Mouse (Mus musculus) lung, postnatal 0 days (tissue): Measurements from ENCODE around the gene Rnf225. TPM values are rescaled to one million over a fixed set of nuclear protein-coding genes. Genes with fewer than 3 reads are reported as not detected.

Experiments used
- ATAC-seq: fragments of 200-750 bp; cut with Nextera tagmentation; 2 replicates; pipeline ENCODE4 v1.8.0; 2017; ENCODE audit warnings: moderate library complexity
- DNase-seq: peaks from one replicate; pipeline ENCODE4 v3.0.0-alpha.2; 2016; ENCODE audit warnings: low spot score
- H3K27ac ChIP-seq: fragments of 300-500 bp; sonication (generic); 2 replicates; pipeline ENCODE4 v1.5.1; 2014; ENCODE audit warnings: antibody characterized with exemption, mild to moderate bottlenecking, low read length, mixed read lengths
- H3K27me3 ChIP-seq: fragments of 300-500 bp; sonication (generic); replicated peaks from 2 replicates; pipeline ENCODE4 v1.6.1; 2014; ENCODE audit warnings: low read length, mixed read lengths; ENCODE audit not compliant: insufficient read depth
- H3K36me3 ChIP-seq: fragments of 300-500 bp; sonication (generic); 2 replicates; pipeline ENCODE4 v1.6.1; 2014; ENCODE audit warnings: low read length, mixed read lengths; ENCODE audit not compliant: insufficient read depth
- H3K4me1 ChIP-seq: fragments of 300-500 bp; sonication (generic); 2 replicates; pipeline ENCODE4 v1.6.1; 2014; ENCODE audit warnings: antibody characterized with exemption, low read depth, low read length, mixed read lengths; ENCODE audit not compliant: insufficient read depth
- H3K4me2 ChIP-seq: fragments of 300-500 bp; sonication (generic); replicated peaks from 2 replicates; pipeline ENCODE4 v1.6.1; 2014; ENCODE audit warnings: low read depth, mild to moderate bottlenecking, low read length, moderate library complexity, mixed read lengths
- H3K4me3 ChIP-seq: fragments of 300-500 bp; sonication (generic); 2 replicates; pipeline ENCODE4 v1.5.1; 2014; ENCODE audit warnings: low read depth, low read length
- H3K9ac ChIP-seq: fragments of 300-500 bp; sonication (generic); replicated peaks from 2 replicates; pipeline ENCODE4 v1.6.1; 2014; ENCODE audit warnings: low read depth, mild to moderate bottlenecking
- H3K9me3 ChIP-seq: fragments of 300-500 bp; sonication (generic); 2 replicates; pipeline ENCODE4 v1.6.1; 2016; ENCODE audit warnings: low read length, mixed read lengths
- CTCF ChIP-seq: IDR thresholded peaks from 2 replicates; pipeline ENCODE4 v1.5.1; 2016; ENCODE audit warnings: antibody characterized with exemption, mild to moderate bottlenecking
- EP300 ChIP-seq: IDR thresholded peaks from 2 replicates; pipeline ENCODE4 v1.6.1; 2016; ENCODE audit warnings: antibody characterized with exemption, mild to moderate bottlenecking, control low read depth
- WGBS: fragments of 180-500 bp; shearing (Covaris S2); extraction: QIAGEN DNeasy Blood & Tissue Kit; methylation state at CpG from one replicate; pipeline ENCODE4 v1.1.7; 2014; 5-methylcytosine and 5-hydroxymethylcytosine counted together
- polyA plus RNA-seq: library from polyadenylated mRNA; unstranded; fragments of >200 nt; fragmentation: Nextera tagmentation; extraction: Ambion mirVana; gene quantifications from 2 replicates; pipeline ENCODE4 v1.2.1, GENCODE M21; 2015

Gene Rnf225
- polyA plus RNA-seq, 1 experiment from 2014 or later, result 1.4 TPM

DNA sequence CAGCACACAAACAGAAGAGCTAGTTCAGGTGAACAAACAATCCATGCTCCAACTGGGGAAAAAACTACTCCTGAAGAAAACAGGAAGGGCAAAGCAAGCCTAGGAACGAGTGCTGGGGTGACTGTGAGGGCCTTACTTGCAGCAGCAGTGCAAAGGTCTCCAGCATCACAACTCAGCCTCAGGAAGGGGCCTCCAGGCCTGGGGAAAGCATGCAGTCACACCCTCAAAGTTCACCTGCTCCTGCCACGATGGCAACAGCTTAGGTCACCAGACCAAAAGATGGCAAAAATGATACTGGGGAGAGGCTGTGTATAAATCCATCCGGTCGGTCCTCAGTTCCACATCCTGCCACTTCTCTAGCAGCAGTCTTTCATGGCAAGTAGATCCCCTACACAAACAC, 31.7 kb downstream of the Rnf225 start:
- ATAC-seq (no peak), DNase-seq (no peak)
- Histone ChIP-seq H3K27ac (no peak overlapping the region), H3K36me3 (no peaks in the 10 kb centered on the region), H3K27me3 (no peaks in the 10 kb centered on the region), H3K9ac (no peak overlapping the region), H3K4me2 (no peak overlapping the region), H3K4me1 (no peaks in the 10 kb centered on the region), H3K4me3 (no peak overlapping the region), H3K9me3 (no peaks in the 10 kb centered on the region)
- TF ChIP-seq CTCF, result no peak
- TF ChIP-seq EP300, result no peak
- 69% methylated on average over 4 of the region's 4 CpGs for WGBS

DNA sequence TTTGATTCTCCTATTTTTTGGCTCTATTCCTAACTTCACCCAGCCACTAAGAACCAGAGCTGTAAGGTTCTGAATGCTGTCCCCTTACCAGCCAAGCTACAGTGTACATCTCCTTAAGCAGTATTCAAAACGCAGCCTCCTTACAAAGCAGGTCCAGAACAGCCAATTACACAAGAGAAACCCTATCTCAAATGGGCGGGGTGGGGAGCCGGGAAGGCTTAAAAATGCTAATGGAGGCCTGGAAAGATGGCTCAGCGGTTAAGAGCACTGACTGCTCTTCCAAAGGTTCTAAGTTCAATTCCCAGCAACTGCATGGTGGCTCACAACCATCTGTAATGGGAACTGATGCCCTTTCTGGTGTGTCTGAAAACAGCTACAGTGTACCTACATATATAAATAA, 32.5 kb downstream of the Rnf225 start:
- ATAC-seq, result no peak
- WGBS, result 20% methylated on average over 4 of the region's 4 CpGs
- no peaks in the 10 kb centered on the region for H3K27me3 ChIP-seq

DNA sequence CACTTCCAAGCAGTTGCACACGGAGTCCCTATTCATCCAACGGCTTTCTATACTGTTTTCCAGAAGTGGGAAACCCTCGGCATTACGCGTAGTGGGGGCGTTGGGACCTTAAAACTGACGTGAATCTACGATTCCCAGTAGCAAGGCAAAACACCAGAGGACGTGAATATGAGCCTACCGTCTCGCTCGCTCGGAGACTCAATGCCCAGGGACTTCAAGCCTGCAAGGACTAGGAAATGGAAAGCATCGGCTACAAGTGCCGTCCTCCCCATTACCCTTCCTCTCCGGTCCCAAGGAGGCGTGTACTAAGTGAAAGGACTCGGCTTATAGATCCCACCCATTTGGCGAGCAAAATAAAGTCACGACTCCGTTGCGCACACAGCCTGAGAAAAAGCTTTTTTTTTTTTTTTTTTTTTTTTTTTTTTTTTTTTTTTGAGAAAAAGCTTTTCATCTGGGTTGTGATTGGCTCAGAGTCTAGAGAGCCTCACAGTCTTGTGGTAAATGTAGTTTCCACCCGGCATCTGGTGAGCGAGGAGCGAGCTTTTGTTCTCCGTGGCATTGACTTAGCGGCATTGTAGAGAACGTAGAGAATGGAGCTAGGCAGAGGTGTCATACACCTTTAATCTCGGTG, 34.4 kb downstream of the Rnf225 start:
- ATAC-seq (peak; percentile 70), DNase-seq (peak; percentile 90)
- H3K4me1 ChIP-seq, result peaks cover 3% of the 10 kb centered on the region; the same call in 1 of the 2 replicates
- no peaks in the 10 kb centered on the region for H3K27me3 ChIP-seq
- H3K9me3 ChIP-seq, result no peaks in the 10 kb centered on the region
- 1% methylated on average over 29 of the region's 29 CpGs for WGBS
- H3K27ac ChIP-seq, result peak overlapping the region; percentile 81
- H3K4me2 ChIP-seq, result peak overlapping the region; percentile 71
- H3K4me3 ChIP-seq, result peak overlapping the region; percentile 62
- no peaks in the 10 kb centered on the region for H3K36me3 ChIP-seq
- H3K9ac ChIP-seq, result peak overlapping the region; percentile 66
- no peak for TF ChIP-seq CTCF
- no peak for TF ChIP-seq EP300

More for the DNA sequence above, 32.5 kb downstream of the Rnf225 start:
- Histone ChIP-seq H3K4me1 (no peaks in the 10 kb centered on the region), H3K27ac (no peak overlapping the region), H3K4me2 (no peak overlapping the region), H3K36me3 (no peaks in the 10 kb centered on the region), H3K9ac (no peak overlapping the region), H3K9me3 (no peaks in the 10 kb centered on the region), H3K4me3 (no peak overlapping the region)
- no peak for TF ChIP-seq CTCF
- no peak for TF ChIP-seq EP300
- no peak for DNase-seq

DNA sequence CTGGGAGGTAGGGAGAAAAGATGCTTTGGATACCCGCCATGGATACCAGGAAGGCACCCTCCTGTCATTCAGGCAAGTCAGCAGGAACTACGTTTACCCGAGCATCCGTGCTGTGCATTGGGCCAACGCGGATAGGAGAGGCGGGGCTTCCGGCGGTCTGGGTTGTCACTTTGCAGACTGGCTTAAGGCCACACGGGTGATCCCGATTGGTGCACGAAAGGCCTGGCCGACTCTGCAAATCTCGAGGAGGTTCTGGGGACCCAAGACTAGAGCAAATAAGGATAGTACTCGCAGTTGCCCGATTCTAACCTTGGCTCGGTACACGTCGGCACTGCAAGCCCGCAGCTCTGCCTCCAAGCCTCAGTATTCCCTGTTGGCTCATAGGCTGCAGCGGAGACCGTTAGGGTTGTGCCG, 38.5 kb downstream of the Rnf225 start, which contains the start of gene Zfp324:
Gene Zfp324, plus strand, starts transcription at position 161 of the 414 bp plus-strand sequence.
- H3K4me3 ChIP-seq, result peak within 1 kb of the TSS; percentile 82
- no peaks in the 10 kb centered on the region for H3K27me3 ChIP-seq
- peaks cover 17% of the 10 kb centered on the region for H3K36me3 ChIP-seq
- peak within 1 kb of the TSS; percentile 98 for H3K4me2 ChIP-seq
- ATAC-seq (peak; percentile 94), DNase-seq (peak; percentile 92)
- H3K4me1 ChIP-seq, result peaks cover 8% of the 10 kb centered on the region; the same call in 1 of the 2 replicates
- peak within 1 kb of the TSS; percentile 75 for H3K27ac ChIP-seq
- H3K9me3 ChIP-seq, result no peaks in the 10 kb centered on the region
- TF ChIP-seq EP300 (no peak), CTCF (no peak)
- H3K9ac ChIP-seq, result peak within 1 kb of the TSS; percentile 75
- WGBS, result 0% methylated on average over 23 of the region's 23 CpGs

DNA sequence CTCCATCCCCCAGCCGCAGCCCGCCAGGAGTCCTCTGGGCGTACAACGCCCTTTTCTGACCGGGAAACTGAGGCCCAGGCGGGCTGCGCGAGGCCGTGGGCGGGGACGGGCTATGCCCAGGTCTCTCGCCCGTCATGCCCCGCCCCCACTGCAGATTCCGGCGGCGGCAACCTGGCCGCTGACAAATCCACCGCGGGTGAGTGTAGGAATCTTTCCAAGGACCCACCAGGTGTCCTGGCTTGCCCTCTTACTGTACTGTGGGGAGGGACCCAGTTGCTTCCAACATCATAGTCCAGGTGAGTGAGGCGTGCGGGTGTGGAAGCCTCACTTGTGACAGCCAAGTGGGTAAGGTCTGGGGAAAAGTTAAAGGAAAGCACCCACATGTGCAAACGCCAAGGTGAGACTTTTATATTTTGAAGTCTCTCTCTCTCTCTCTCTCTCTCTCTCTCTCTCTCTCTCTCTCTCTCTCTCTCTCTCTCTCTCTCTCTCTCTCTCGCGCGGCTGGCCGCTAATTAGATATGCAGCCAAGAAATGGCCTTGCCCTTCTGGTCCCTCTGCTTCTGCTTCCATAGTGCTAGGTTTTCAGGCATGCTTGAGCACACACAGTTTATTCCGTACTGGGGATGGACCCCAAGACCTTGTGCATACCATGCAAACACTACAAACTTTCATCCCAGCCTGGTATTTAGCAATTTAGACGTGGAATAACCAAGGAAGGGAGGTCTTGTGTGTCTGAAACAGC, 39.1 kb downstream of the Rnf225 start:
- Histone ChIP-seq H3K4me3 (peak overlapping the region; percentile 82), H3K27me3 (no peaks in the 10 kb centered on the region), H3K4me2 (peak overlapping the region; percentile 98), H3K36me3 (peaks cover 23% of the 10 kb centered on the region), H3K4me1 (peaks cover 8% of the 10 kb centered on the region; the same call in 1 of the 2 replicates), H3K27ac (peak overlapping the region; percentile 75), H3K9ac (peak overlapping the region; percentile 75), H3K9me3 (no peaks in the 10 kb centered on the region)
- TF ChIP-seq EP300 (no peak), CTCF (no peak)
- under 1% methylated on average over 29 of the region's 29 CpGs for WGBS
- DNase-seq, result peak; percentile 56
- ATAC-seq, result peak; percentile 66

DNA sequence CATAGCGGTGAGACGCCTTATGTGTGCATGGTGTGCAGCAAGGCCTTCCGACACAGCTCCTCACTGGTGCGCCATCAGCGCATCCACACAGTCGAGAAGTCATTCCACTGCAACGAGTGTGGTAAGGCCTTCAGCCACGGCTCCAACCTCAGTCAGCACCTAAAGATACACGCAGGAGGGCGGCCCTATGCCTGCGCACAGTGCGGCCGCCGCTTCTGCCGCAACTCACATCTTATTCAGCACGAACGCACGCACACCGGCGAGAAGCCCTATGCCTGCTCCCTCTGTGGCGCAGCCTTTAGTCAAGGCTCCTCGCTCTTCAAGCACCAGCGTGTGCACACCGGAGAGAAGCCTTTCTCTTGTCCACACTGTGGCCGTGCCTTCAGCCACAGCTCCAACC, 43.7 kb downstream of the Rnf225 start:
- WGBS, result 93% methylated on average over 25 of the region's 25 CpGs
- TF ChIP-seq CTCF (no peak), EP300 (no peak)

More for the DNA sequence above, 43.7 kb downstream of the Rnf225 start:
- no peak overlapping the region for H3K4me2 ChIP-seq
- no peak overlapping the region for H3K27ac ChIP-seq
- H3K4me1 ChIP-seq, result peaks cover 5% of the 10 kb centered on the region; the same call in 1 of the 2 replicates
- ATAC-seq, result no peak
- H3K4me3 ChIP-seq, result no peak overlapping the region
- H3K9ac ChIP-seq, result no peak overlapping the region
- H3K9me3 ChIP-seq, result no peaks in the 10 kb centered on the region
- peaks cover 25% of the 10 kb centered on the region for H3K36me3 ChIP-seq
- DNase-seq, result no peak
- no peaks in the 10 kb centered on the region for H3K27me3 ChIP-seq
